Mouse (Mus musculus): ENCODE results near the gene Phf21b. TPM values are rescaled to one million over a fixed set of nuclear protein-coding genes. Genes with fewer than 3 reads are reported as not detected.
A peak's percentile ranks its signal among the peaks of the same experiment; 100 is the strongest.
"Not testable (repeated sequence)": the region's sequence is repeated elsewhere in the genome, so short reads cannot be mapped to it uniquely, and the experiment has no call there.

Gene Phf21b
- polyA plus RNA-seq (2015; fragmentation: Nextera tagmentation; extraction: Ambion mirVana), result 9.7 and 10.2 TPM in 2 replicates

DNA sequence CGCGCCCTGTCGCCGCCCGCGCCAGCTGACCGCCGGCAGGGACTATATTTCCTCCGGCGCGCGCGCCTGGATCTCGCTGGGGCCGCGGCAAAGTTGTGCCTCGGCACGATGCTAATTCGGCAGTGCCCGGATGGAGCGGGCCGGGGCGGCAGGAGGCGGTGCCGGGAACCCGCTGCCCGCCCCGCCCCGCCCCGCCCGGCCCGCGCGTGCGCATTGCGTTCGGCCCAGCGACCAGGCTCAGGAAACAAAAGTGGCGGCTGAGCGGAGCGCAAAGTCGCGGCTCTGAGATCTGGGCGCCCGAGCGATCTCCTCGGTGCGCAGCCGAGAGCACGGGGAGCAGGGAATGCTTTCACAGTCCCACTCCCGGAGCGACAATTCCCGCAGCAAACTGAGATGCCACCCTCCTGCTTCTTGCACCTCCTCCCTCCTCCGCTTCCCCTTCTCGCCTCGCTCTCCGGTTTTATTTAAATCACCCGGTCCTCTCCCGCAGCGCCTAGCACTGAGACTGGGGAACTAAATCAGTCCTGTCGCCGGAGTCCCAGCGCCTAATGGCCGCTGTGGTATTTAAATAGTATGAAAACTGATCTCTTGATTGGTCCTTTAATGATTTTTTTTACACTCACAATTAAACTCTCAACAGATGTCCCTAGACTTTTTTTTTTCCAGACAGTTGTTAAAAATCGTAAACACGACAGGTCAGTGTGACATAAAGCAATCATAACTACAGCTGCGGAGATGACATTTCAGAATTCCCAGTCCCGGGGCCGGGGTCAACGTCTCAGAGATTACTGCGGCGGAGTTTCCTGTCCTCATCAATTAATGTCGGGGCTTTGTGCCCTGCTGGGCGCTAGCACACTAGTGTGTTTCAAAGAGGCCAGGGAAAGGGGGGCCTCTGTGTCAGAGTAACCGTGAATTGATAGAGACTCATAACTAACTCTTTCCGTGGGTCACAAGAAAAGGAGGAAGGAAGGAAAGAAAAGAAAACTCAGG lies at the start of gene Phf21b:
Gene Phf21b (minus strand): TSS at position 44 of the 990 bp plus-strand sequence.
- Histone ChIP-seq H3K4me1 (replicated peaks; ENCODE audit: control insufficient read depth, insufficient read depth, low read length) (peaks cover 23% of the 10 kb centered on the region), H3K4me3 (replicated peaks; ENCODE audit: low read length) (peak within 1 kb of the TSS; percentile 78), H3K27ac (ENCODE audit: low read length) (peak within 1 kb of the TSS; percentile 98), H3K36me3 (ENCODE audit: control insufficient read depth, insufficient read depth) (no peaks in the 10 kb centered on the region), H3K9me3 (ENCODE audit: control insufficient read depth, low read length) (no peaks in the 10 kb centered on the region), H3K4me2 (ENCODE audit: low read length) (peak within 1 kb of the TSS; percentile 74), H3K27me3 (replicated peaks; ENCODE audit: control insufficient read depth, insufficient read depth, low read length) (no peaks in the 10 kb centered on the region), H3K9ac (replicated peaks; ENCODE audit: low read depth, low read length) (peak within 1 kb of the TSS; percentile 88)
- WGBS, result under 1% methylated on average over 65 of the region's 76 CpGs
- peak; percentile 76 for ATAC-seq

DNA sequence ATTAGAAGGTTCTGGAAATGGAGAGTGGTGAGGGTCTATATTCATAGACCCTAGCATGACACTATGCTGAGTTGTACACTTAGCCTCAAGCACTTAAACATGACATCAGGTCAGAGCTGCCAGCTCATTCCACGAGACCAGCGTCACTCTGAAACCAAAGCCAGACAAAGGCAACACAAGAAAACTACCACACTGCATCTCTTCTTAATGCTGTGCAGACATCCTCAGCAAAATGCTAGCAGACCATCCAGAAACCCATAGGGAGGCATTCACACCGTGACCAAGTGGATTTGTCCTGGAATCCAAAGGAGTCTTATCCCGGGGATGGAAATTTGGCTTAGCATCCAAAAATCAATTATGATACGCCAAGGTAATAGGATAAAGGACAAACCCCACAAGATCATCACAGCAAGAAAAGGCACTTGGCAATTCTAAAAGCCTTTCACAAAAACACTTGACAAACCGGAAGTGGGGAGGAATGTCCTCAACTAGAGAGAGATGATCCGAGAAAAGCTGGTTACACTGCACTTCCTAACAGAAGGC lies 48.1 kb upstream of the Phf21b start:
- Histone ChIP-seq H3K4me3 (replicated peaks; ENCODE audit: low read length) (no peak overlapping the region), H3K27ac (ENCODE audit: low read length) (no peak overlapping the region), H3K4me1 (replicated peaks; ENCODE audit: control insufficient read depth, insufficient read depth, low read length) (no peaks in the 10 kb centered on the region; the same call in none of the 2 replicates), H3K9ac (replicated peaks; ENCODE audit: low read depth, low read length) (no peak overlapping the region), H3K4me2 (ENCODE audit: low read length) (no peak overlapping the region), H3K36me3 (ENCODE audit: control insufficient read depth, insufficient read depth) (no peaks in the 10 kb centered on the region), H3K27me3 (replicated peaks; ENCODE audit: control insufficient read depth, insufficient read depth, low read length) (no peaks in the 10 kb centered on the region), H3K9me3 (ENCODE audit: control insufficient read depth, low read length) (no peaks in the 10 kb centered on the region)
- 73% methylated on average over 7 of the region's 7 CpGs for WGBS
- no peak for ATAC-seq

DNA sequence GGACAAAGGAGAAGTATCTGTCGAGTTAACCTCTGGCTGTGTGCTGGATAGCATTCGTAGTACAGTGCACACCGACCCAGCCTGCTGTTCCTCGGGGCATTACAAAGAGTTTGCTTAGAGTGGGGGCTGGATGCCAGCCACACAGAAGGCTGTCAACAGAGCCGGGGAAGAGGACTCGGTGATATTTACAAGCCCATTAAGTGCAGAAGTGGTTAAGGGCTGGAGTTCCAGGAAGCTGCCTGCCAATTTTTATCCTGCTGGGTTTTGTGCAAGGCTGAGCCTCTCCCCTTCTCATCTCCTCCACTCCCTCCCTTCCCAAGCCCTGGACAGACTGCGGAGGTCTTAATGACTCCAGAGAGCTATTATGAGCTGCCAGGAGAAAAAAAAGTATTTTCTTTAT lies 42.2 kb upstream of the Phf21b start:
- no peak overlapping the region for H3K9ac ChIP-seq (replicated peaks; ENCODE audit: low read depth, low read length)
- H3K4me1 ChIP-seq (replicated peaks; ENCODE audit: control insufficient read depth, insufficient read depth, low read length), result peaks cover 12% of the 10 kb centered on the region
- no peak overlapping the region for H3K27ac ChIP-seq (ENCODE audit: low read length)
- ATAC-seq, result peak; percentile 89
- no peaks in the 10 kb centered on the region for H3K36me3 ChIP-seq (ENCODE audit: control insufficient read depth, insufficient read depth)
- WGBS, result 7% methylated on average over 7 of the region's 7 CpGs
- no peak overlapping the region for H3K4me3 ChIP-seq (replicated peaks; ENCODE audit: low read length)
- H3K27me3 ChIP-seq (replicated peaks; ENCODE audit: control insufficient read depth, insufficient read depth, low read length), result no peaks in the 10 kb centered on the region
- no peaks in the 10 kb centered on the region for H3K9me3 ChIP-seq (ENCODE audit: control insufficient read depth, low read length)
- peak overlapping the region; percentile 2 for H3K4me2 ChIP-seq (ENCODE audit: low read length)

DNA sequence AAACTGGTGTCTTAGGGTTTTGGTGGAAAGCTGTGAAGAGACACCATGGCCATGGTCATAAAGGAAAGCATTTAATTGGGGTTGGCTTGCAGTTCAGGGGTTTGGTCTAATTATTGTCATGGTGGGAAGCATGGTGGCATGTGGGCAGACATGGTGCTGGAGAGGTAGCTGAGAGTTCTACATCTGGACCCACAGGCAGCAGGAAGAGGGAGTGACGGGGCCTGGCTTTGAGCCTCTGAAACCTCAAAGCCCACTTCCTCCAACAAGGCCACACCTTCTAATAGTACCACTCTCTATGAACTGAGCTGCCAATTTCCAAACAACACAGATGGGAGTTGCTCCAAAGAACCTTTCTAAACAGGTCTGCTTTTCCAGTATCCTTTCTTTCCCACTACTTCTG lies 40.8 kb upstream of the Phf21b start:
- no peak for ATAC-seq
- Histone ChIP-seq H3K27ac (ENCODE audit: low read length) (no peak overlapping the region), H3K9me3 (ENCODE audit: control insufficient read depth, low read length) (no peaks in the 10 kb centered on the region), H3K4me2 (ENCODE audit: low read length) (no peak overlapping the region), H3K27me3 (replicated peaks; ENCODE audit: control insufficient read depth, insufficient read depth, low read length) (no peaks in the 10 kb centered on the region), H3K4me3 (replicated peaks; ENCODE audit: low read length) (no peak overlapping the region), H3K36me3 (ENCODE audit: control insufficient read depth, insufficient read depth) (no peaks in the 10 kb centered on the region), H3K9ac (replicated peaks; ENCODE audit: low read depth, low read length) (no peak overlapping the region), H3K4me1 (replicated peaks; ENCODE audit: control insufficient read depth, insufficient read depth, low read length) (peaks cover 12% of the 10 kb centered on the region)
- WGBS, result 76% methylated on average over 1 of the region's 1 CpGs

DNA sequence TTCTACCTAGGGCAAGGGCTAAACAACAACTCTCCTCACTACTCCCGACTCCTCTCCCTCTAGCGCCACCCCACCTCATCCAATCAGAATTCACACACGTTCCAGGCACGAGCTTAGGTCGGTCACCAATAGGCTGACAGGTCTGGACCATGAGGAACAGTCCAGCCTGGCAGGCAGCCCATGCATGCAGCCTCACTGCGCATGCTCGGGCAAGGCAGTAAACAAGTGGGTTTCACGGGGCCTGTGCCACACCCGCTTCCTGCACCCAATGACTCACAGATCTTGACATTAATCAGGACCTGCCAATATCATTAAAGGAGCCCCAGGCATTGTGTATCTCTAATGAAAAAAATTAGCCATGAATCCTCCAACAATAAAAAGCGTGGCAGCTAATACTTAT lies 40.4 kb upstream of the Phf21b start:
- not testable (repeated sequence) for H3K36me3 ChIP-seq (ENCODE audit: control insufficient read depth, insufficient read depth); H3K9ac ChIP-seq (replicated peaks; ENCODE audit: low read depth, low read length); H3K4me3 ChIP-seq (replicated peaks; ENCODE audit: low read length); H3K27me3 ChIP-seq (replicated peaks; ENCODE audit: control insufficient read depth, insufficient read depth, low read length); H3K27ac ChIP-seq (ENCODE audit: low read length); H3K9me3 ChIP-seq (ENCODE audit: control insufficient read depth, low read length); ATAC-seq; H3K4me2 ChIP-seq (ENCODE audit: low read length)
- WGBS, result 73% methylated on average over 10 of the region's 10 CpGs
- H3K4me1 ChIP-seq (replicated peaks; ENCODE audit: control insufficient read depth, insufficient read depth, low read length), result peaks cover 12% of the 10 kb centered on the region

DNA sequence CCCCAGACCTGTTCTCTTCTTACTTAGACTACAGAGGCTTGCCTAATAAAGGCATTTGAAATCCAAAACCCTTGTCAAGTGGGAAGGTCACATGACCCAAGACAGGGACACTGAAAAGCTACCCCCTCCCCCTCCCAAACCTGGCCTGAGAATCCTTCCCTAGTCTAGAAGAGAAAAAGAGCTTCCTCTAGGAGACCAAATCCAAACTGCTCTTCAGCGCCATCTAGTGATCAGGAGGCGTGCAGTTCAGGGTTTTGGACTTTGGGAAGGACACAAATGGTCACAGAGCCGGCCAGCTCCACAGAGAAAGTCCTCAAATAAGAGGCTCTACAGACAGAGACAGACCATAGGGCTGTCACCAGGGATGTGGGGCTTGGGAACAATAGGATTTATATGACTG lies 35.8 kb upstream of the Phf21b start:
- Histone ChIP-seq H3K4me3 (replicated peaks; ENCODE audit: low read length) (no peak overlapping the region), H3K4me1 (replicated peaks; ENCODE audit: control insufficient read depth, insufficient read depth, low read length) (peaks cover 3% of the 10 kb centered on the region; the same call in 1 of the 2 replicates), H3K9me3 (ENCODE audit: control insufficient read depth, low read length) (no peaks in the 10 kb centered on the region), H3K9ac (replicated peaks; ENCODE audit: low read depth, low read length) (no peak overlapping the region), H3K27me3 (replicated peaks; ENCODE audit: control insufficient read depth, insufficient read depth, low read length) (no peaks in the 10 kb centered on the region), H3K36me3 (ENCODE audit: control insufficient read depth, insufficient read depth) (no peaks in the 10 kb centered on the region), H3K27ac (ENCODE audit: low read length) (no peak overlapping the region), H3K4me2 (ENCODE audit: low read length) (no peak overlapping the region)
- 0 out of 2 replicates have a peak, but pooled peaks have one; percentile 61 for ATAC-seq
- 2% methylated on average over 3 of the region's 3 CpGs for WGBS

DNA sequence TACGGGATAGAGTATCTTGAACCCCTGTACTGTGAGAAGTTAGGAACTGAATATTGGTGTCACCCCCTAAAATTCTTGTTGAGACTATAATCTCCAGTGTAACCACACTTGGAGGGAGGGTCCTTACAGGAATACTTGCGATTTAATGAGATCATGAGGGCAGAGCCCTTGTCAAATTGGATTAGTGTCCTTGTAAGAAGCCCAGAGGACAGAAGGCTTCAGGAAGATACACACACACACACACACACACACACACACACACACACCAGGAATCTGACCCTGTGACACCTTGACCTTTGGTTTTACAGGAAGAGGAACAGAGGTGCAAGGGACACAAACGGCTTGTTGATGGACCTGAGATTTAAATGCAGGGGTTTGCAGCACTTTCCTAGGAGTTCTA lies 35.4 kb upstream of the Phf21b start:
- WGBS, result 57% methylated on average over 3 of the region's 3 CpGs
- H3K27ac ChIP-seq (ENCODE audit: low read length), result no peak overlapping the region
- no peak overlapping the region for H3K9ac ChIP-seq (replicated peaks; ENCODE audit: low read depth, low read length)
- no peak for ATAC-seq
- no peak overlapping the region for H3K4me2 ChIP-seq (ENCODE audit: low read length)
- H3K36me3 ChIP-seq (ENCODE audit: control insufficient read depth, insufficient read depth), result no peaks in the 10 kb centered on the region
- H3K4me3 ChIP-seq (replicated peaks; ENCODE audit: low read length), result no peak overlapping the region
- H3K9me3 ChIP-seq (ENCODE audit: control insufficient read depth, low read length), result no peaks in the 10 kb centered on the region
- H3K4me1 ChIP-seq (replicated peaks; ENCODE audit: control insufficient read depth, insufficient read depth, low read length), result peaks cover 3% of the 10 kb centered on the region; the same call in 1 of the 2 replicates
- no peaks in the 10 kb centered on the region for H3K27me3 ChIP-seq (replicated peaks; ENCODE audit: control insufficient read depth, insufficient read depth, low read length)

DNA sequence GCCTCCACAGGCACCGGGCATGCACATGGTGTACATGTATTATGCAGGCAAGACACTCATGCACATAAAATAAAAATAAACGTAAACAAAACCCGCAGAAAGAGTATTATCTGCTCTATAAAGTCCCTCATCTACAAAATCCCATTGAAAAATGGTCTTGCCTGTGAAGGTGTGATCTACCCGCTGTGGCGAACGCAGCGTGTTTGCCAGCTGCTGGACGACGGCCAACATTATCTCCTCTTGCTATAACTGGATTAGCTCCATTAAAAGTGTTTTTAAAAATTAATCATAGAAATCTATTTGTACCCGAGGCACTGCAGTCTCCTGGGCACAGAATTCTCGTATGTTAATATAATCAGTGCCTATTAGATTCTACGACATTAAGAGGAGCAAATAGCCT lies 32.2 kb upstream of the Phf21b start:
- H3K27ac ChIP-seq (ENCODE audit: low read length), result no peak overlapping the region
- no peaks in the 10 kb centered on the region for H3K9me3 ChIP-seq (ENCODE audit: control insufficient read depth, low read length)
- WGBS, result 58% methylated on average over 12 of the region's 12 CpGs
- no peak for ATAC-seq
- H3K4me3 ChIP-seq (replicated peaks; ENCODE audit: low read length), result no peak overlapping the region
- peaks cover 3% of the 10 kb centered on the region; the same call in 1 of the 2 replicates for H3K4me1 ChIP-seq (replicated peaks; ENCODE audit: control insufficient read depth, insufficient read depth, low read length)
- no peaks in the 10 kb centered on the region for H3K36me3 ChIP-seq (ENCODE audit: control insufficient read depth, insufficient read depth)
- H3K4me2 ChIP-seq (ENCODE audit: low read length), result no peak overlapping the region
- H3K27me3 ChIP-seq (replicated peaks; ENCODE audit: control insufficient read depth, insufficient read depth, low read length), result no peaks in the 10 kb centered on the region
- no peak overlapping the region for H3K9ac ChIP-seq (replicated peaks; ENCODE audit: low read depth, low read length)

DNA sequence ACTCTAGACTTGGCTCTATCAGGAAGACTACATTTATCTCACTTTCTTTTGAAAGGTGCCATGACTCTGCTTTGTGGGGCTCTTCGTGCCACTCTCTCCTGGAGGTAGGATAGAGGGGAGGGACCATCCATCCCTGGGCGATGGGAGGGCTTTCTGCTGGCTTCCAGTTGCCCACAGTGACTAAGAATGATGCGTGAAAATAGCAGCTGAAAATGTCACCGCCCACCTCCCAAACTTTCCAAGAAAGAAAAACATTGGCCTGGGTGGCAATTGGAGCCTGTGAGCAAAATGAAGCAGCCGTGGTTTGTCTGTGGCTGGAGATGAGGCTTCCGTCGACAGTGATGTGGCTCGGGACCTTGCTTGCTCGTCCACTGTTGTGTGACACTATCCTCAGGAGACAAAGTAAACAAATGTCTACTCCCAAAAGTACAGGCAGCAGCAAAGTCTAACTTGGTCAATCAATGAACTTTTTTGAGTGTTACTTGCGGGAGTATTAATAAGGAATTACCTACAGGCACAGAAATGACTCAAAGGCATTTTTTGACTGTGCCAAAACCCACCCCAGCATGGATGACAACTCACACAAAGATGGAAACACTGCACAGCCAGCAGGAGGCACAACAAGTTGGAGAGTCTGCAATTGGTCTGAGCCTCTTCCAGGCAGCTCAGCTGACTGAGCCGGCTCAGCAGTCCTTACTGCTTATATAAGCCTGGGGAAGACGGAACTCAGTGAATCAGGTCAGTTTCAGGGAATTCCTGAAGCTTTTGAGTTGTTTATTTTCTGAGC lies 21.4 kb upstream of the Phf21b start:
- Histone ChIP-seq H3K4me2 (ENCODE audit: low read length) (no peak overlapping the region), H3K36me3 (ENCODE audit: control insufficient read depth, insufficient read depth) (no peaks in the 10 kb centered on the region), H3K4me3 (replicated peaks; ENCODE audit: low read length) (no peak overlapping the region), H3K9ac (replicated peaks; ENCODE audit: low read depth, low read length) (no peak overlapping the region), H3K27me3 (replicated peaks; ENCODE audit: control insufficient read depth, insufficient read depth, low read length) (no peaks in the 10 kb centered on the region), H3K9me3 (ENCODE audit: control insufficient read depth, low read length) (no peaks in the 10 kb centered on the region), H3K27ac (ENCODE audit: low read length) (no peak overlapping the region), H3K4me1 (replicated peaks; ENCODE audit: control insufficient read depth, insufficient read depth, low read length) (no peaks in the 10 kb centered on the region)
- no peak for ATAC-seq
- 83% methylated on average over 12 of the region's 12 CpGs for WGBS

Data from forebrain, embryonic 16.5 days (tissue).